Mouse (Mus musculus): ENCODE measurements at regions not wholly inside any gene's neighbourhood (a gene's known extent, or its start where the extent isn't known, plus 50 kb on each side); places are given as distances from the start of the nearest gene placed in this dataset.

DNA sequence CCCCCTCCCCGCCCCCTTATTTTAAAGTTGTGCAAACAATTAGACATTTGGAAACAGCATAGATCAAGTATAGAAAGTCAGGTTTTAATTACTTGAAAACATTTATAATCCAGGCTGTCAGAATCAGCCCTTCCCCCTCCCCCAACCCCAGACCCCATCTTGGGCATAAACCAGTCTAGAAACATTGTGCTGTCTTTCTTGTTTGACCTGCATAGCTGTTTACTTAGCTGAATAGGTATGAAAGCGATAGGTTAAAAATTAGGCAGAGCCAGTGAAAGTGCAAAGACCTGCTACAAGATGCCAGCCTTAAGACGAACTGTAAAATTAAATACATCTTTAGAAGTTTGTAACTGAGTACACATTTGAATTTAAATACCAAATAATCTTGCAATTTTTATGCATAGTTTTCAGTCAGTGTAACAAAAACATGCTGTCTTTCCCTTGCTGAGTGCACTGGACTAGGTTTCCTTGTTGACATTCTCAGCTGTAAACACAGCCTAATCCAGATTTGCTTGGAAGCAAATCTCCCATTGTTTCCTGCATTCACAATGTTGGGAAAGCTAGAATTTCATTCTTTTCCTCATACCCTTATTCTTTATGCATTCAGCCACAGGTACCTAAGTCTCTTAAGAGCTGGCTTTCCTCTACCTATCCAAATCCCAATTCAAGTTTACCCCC lies 234.2 kb upstream of the Tbx18 start:
- H3K4me1 ChIP-seq (ENCODE audit: control insufficient read depth in 1 of 2, insufficient read depth in 2 of 2): no peaks in the 10 kb centered on the region
- no peaks in the 10 kb centered on the region for H3K36me3 ChIP-seq (replicated peaks in 1 of 2; ENCODE audit: control insufficient read depth in 1 of 2, insufficient read depth in 1 of 2, low read length in 1 of 2)
- H3K27me3 ChIP-seq (replicated peaks): no peaks in the 10 kb centered on the region
- no peak overlapping the region for H3K4me3 ChIP-seq (replicated peaks in 1 of 3; ENCODE audit: low read depth in 2 of 3, low read length in 2 of 3, poor library complexity in 1 of 3)
- in situ Hi-C loops (cut with MboI; ENCODE audit: low pct_ligation_motif_present, low pct_unique_long_range_greater_than_20kb, low sequenced_read_pairs) (no loop called here), dilution Hi-C loops (cut with MboI; ENCODE audit: extremely low pct_ligation_motif_present, extremely low pct_unique_long_range_greater_than_20kb, low sequenced_read_pairs) (no loop called here)
- no peak overlapping the region for H3K9ac ChIP-seq (ENCODE audit: insufficient read depth, low read depth)
- DNase-seq (ENCODE audit: extremely low read depth): no peak
- no peak overlapping the region for H3K4me2 ChIP-seq (ENCODE audit: insufficient read depth, low read depth, poor library complexity, severe bottlenecking)
- H3K9me3 ChIP-seq (replicated peaks; ENCODE audit: low read length): no peaks in the 10 kb centered on the region
- TF ChIP-seq MEF2A (IDR thresholded peaks at IDR 0.05; ENCODE audit: borderline replicate concordance, low read depth, low read length) (no peak), ZC3H11A (IDR thresholded peaks at IDR 0.05; ENCODE audit: low read depth, low read length) (no peak), USF1 (IDR thresholded peaks at IDR 0.05; ENCODE audit: low read depth, low read length) (no peak), MAZ (IDR thresholded peaks at IDR 0.05; ENCODE audit: low read depth, low read length) (no peak), GABPA (IDR thresholded peaks at IDR 0.05; ENCODE audit: insufficient replicate concordance, low read depth, low read length) (no peak), HCFC1 (IDR thresholded peaks at IDR 0.05; ENCODE audit: low read depth, low read length) (no peak), JUN (IDR thresholded peaks at IDR 0.05; ENCODE audit: insufficient read depth, low read depth, low read length) (no peak), USF2 (conservative IDR thresholded peaks at IDR 0.05; ENCODE audit: low read depth, low read length) (no peak)
- H3K27ac ChIP-seq (ENCODE audit: insufficient read depth, low read depth): no peak overlapping the region
- H3K79me2 ChIP-seq (replicated peaks; ENCODE audit: control insufficient read depth, extremely low read depth, insufficient read depth, poor library complexity, severe bottlenecking): no peaks in the 10 kb centered on the region

GRCm38 (mm10) chr9:87968190-87969082 lies 237.4 kb upstream of the Tbx18 start:
- Histone ChIP-seq H3K36me3 (replicated peaks in 1 of 2; ENCODE audit: control insufficient read depth in 1 of 2, insufficient read depth in 1 of 2, low read length in 1 of 2) (no peaks in the 10 kb centered on the region), H3K9ac (ENCODE audit: insufficient read depth, low read depth) (no peak overlapping the region)
- dilution Hi-C loops (cut with MboI; ENCODE audit: extremely low pct_ligation_motif_present, extremely low pct_unique_long_range_greater_than_20kb, low sequenced_read_pairs): no loop called here

More at GRCm38 (mm10) chr9:87968190-87969082, 237.4 kb upstream of the Tbx18 start:
- Histone ChIP-seq H3K27ac (ENCODE audit: insufficient read depth, low read depth) (no peak overlapping the region), H3K79me2 (replicated peaks; ENCODE audit: control insufficient read depth, extremely low read depth, insufficient read depth, poor library complexity, severe bottlenecking) (no peaks in the 10 kb centered on the region), H3K4me2 (ENCODE audit: insufficient read depth, low read depth, poor library complexity, severe bottlenecking) (no peak overlapping the region), H3K27me3 (replicated peaks) (no peaks in the 10 kb centered on the region), H3K4me3 (replicated peaks in 1 of 3; ENCODE audit: low read depth in 2 of 3, low read length in 2 of 3, poor library complexity in 1 of 3) (no peak overlapping the region), H3K9me3 (replicated peaks; ENCODE audit: low read length) (no peaks in the 10 kb centered on the region), H3K4me1 (ENCODE audit: control insufficient read depth in 1 of 2, insufficient read depth in 2 of 2) (no peaks in the 10 kb centered on the region)
- no peak for DNase-seq (ENCODE audit: extremely low read depth)
- TF ChIP-seq RAD21 (IDR thresholded peaks at IDR 0.05; ENCODE audit: low read depth, low read length) (no peak), MAFK (IDR thresholded peaks at IDR 0.05; ENCODE audit: insufficient replicate concordance, low read length) (no peak), NELFE (IDR thresholded peaks at IDR 0.05; ENCODE audit: low read depth, low read length) (no peak), JUN (IDR thresholded peaks at IDR 0.05; ENCODE audit: insufficient read depth, low read depth, low read length) (no peak), ZMIZ1 (IDR thresholded peaks at IDR 0.05; ENCODE audit: low read depth, low read length) (no peak), ELF1 (IDR thresholded peaks at IDR 0.05; ENCODE audit: low read depth, low read length) (no peak), CHD1 (IDR thresholded peaks at IDR 0.05; ENCODE audit: low read depth, low read length) (no peak), UBTF (IDR thresholded peaks at IDR 0.05; ENCODE audit: low read depth, low read length) (no peak)
- in situ Hi-C loops (cut with MboI; ENCODE audit: low pct_ligation_motif_present, low pct_unique_long_range_greater_than_20kb, low sequenced_read_pairs): no loop called here
